Comparison of ENCODE assay signal across 9 mouse cellular contexts in the genomic region with DNA sequence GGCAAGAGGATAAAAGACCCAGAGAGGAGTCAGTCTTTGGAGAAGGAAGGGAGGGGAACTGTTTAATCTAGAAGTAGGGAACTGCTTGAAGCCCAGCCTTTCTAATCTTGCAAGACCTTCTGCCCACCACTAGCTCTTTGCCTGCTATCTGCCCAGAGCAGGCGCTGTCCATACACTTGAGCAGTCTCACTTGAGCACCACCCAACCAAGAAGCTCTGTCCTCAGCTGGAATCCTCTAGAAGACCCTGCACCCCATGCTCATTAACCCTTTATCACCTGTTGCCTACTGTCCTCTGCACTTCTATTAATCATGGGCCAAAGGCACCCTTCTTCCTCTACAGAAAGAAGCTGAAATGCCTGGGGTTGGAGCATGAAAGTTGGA. TPM values are rescaled to one million over a fixed set of nuclear protein-coding genes. Genes with fewer than 3 reads are reported as not detected.
DNase-seq lines count a peak whose midpoint lies in the region; ATAC-seq lines count a peak whose summit lies in the region.
"Had no signal": no experiment of that assay in that cellular context is flagged by ENCODE, and none has a peak within 500 bp of the region (broad histone marks: within the 10 kb centered on the region; RNA-seq: fewer than 3 reads in every experiment).

No protein-coding gene starts in this region.

- no peaks in the 10 kb centered on the region; the same call in 1 of the 2 replicates for H3K27me3 ChIP-seq in heart, embryonic 14.5 days (ENCODE audit: control insufficient read depth, insufficient read depth, low read length)
- no peaks in the 10 kb centered on the region for H3K27me3 ChIP-seq in hindbrain, embryonic 12.5 days
- H3K27me3 ChIP-seq in midbrain, embryonic 11.5 days (ENCODE audit: control insufficient read depth, insufficient read depth, low read length), result no peaks in the 10 kb centered on the region

- peaks cover 0 to 5% of the 10 kb centered on the region in 2 experiments; a peak in 1 of 4 replicates for H3K4me1 ChIP-seq in heart, embryonic 14.5 days (ENCODE audit: control insufficient read depth in 2 of 2, insufficient read depth in 2 of 2, low read length in 2 of 2)
- H3K4me1 ChIP-seq in hindbrain, embryonic 12.5 days, result peaks cover 7% of the 10 kb centered on the region; the same call in 1 of the 2 replicates
- H3K4me1 ChIP-seq in midbrain, embryonic 11.5 days (ENCODE audit: control insufficient read depth, insufficient read depth, low read length), result no peaks in the 10 kb centered on the region

- peak overlapping the region; percentile 76; the same call in 1 of the 2 replicates for H3K9ac ChIP-seq in heart, embryonic 14.5 days (ENCODE audit: low read length)
- H3K9ac ChIP-seq in hindbrain, embryonic 12.5 days, result peak overlapping the region; percentile 67; the same call in 1 of the 2 replicates
- peak overlapping the region; percentile 70 for H3K9ac ChIP-seq in midbrain, embryonic 11.5 days (ENCODE audit: low read length)

- no peak overlapping the region for H3K27ac ChIP-seq in heart, embryonic 14.5 days (replicated peaks in 1 of 2; ENCODE audit: control insufficient read depth in 1 of 2, insufficient read depth in 1 of 2, low read depth in 2 of 2, low read length in 2 of 2)
- H3K27ac ChIP-seq in hindbrain, embryonic 12.5 days, result peak overlapping the region; percentile 68; the same call in 1 of the 2 replicates
- H3K27ac ChIP-seq in midbrain, embryonic 11.5 days (ENCODE audit: low read depth, low read length), result 0 out of 2 replicates have a peak overlapping the region, but pooled peaks have one; percentile 41
- H3K27ac ChIP-seq: macrophage had no signal

- peak overlapping the region; percentile 48 to 55 for H3K4me3 ChIP-seq in heart, embryonic 14.5 days (ENCODE audit: control insufficient read depth in 1 of 2, insufficient read depth in 1 of 2, low read depth in 1 of 2, low read length in 2 of 2)
- H3K4me3 ChIP-seq in hindbrain, embryonic 12.5 days, result peak overlapping the region; percentile 43
- peak overlapping the region; percentile 43 for H3K4me3 ChIP-seq in midbrain, embryonic 11.5 days (ENCODE audit: low read depth, low read length)

- H3K36me3 ChIP-seq in heart, embryonic 14.5 days (ENCODE audit: control insufficient read depth, insufficient read depth, low read length), result no peaks in the 10 kb centered on the region
- no peaks in the 10 kb centered on the region for H3K36me3 ChIP-seq in hindbrain, embryonic 12.5 days
- H3K36me3 ChIP-seq in midbrain, embryonic 11.5 days (ENCODE audit: control insufficient read depth, insufficient read depth, low read length), result no peaks in the 10 kb centered on the region

- H3K9me3 ChIP-seq in heart, embryonic 14.5 days (ENCODE audit: control insufficient read depth, low read length), result no peaks in the 10 kb centered on the region
- no peaks in the 10 kb centered on the region for H3K9me3 ChIP-seq in hindbrain, embryonic 12.5 days (replicated peaks)
- no peaks in the 10 kb centered on the region for H3K9me3 ChIP-seq in midbrain, embryonic 11.5 days (ENCODE audit: control insufficient read depth, low read length)

- WGBS in heart, embryonic 14.5 days, result 17% methylated on average over 1 of the region's 1 CpGs
- 65% methylated on average over 1 of the region's 1 CpGs for WGBS in hindbrain, embryonic 12.5 days
- WGBS in midbrain, embryonic 11.5 days, result 56% methylated on average over 1 of the region's 1 CpGs

- no peak for DNase-seq in heart, adult 18-20 months
- peak; percentile 85 for DNase-seq in c-Kit-positive CD71-positive TER-119-negative erythroid progenitor cells, embryonic 14.5 days (ENCODE audit: low read depth)
- DNase-seq in midbrain, embryonic 11.5 days (ENCODE audit: low spot score, missing footprints), result no peak
- DNase-seq in layer of hippocampus, postnatal 14 days (ENCODE audit: low spot score in 2 of 2), result no peak
- DNase-seq in testis, postnatal 10 days (ENCODE audit: low spot score), result no peak
- DNase-seq in left cerebral cortex, adult 8-10 months (ENCODE audit: low spot score in 2 of 2), result no peak

- ATAC-seq in heart, embryonic 14.5 days (ENCODE audit: insufficient number of reproducible peaks, insufficient read depth, low FRiP score, low read depth), result no peak
- ATAC-seq in hindbrain, embryonic 12.5 days (ENCODE audit: low FRiP score), result 0 out of 2 replicates have a peak, but pooled peaks have one; percentile 11
- ATAC-seq in midbrain, embryonic 11.5 days (ENCODE audit: low FRiP score), result peak; percentile 20

- H3K4me2 ChIP-seq in heart, embryonic 14.5 days (ENCODE audit: low read length), result peak overlapping the region; percentile 99
- H3K4me2 ChIP-seq in hindbrain, embryonic 12.5 days (replicated peaks), result peak overlapping the region; percentile 93
- H3K4me2 ChIP-seq in midbrain, embryonic 11.5 days, result peak overlapping the region; percentile 86

RNA-seq across cellular contexts. Expression of gene Snca, which starts 1.6 kb away (rescaled TPM):
- polyA plus RNA-seq in heart, embryonic 14.5 days (2014; fragmentation: Nextera tagmentation; extraction: Ambion mirVana), result 43.2 and 71.1 TPM in 2 replicates
- total RNA-seq in heart, adult 18-20 months (2021), result 10 to 100 TPM; 16.4 to 22.3 TPM
- polyA plus RNA-seq in hindbrain, embryonic 12.5 days (2016; fragmentation: Nextera tagmentation; extraction: Ambion mirVana), result 43.3 and 63.2 TPM in 2 replicates
- 26.1 and 29.1 TPM in 2 replicates for polyA plus RNA-seq in midbrain, embryonic 11.5 days (2014; fragmentation: Nextera tagmentation; extraction: Ambion mirVana)
- total RNA-seq in layer of hippocampus, postnatal 14 days (2021), result 100 to 1,000 TPM; 805 to 847 TPM
- total RNA-seq in left cerebral cortex, adult 8-10 months (2022), result 100 to 1,000 TPM; 290 to 300 (median 294) TPM

Comparison
In these comparisons a context has a peak if more than half of its experiments do, and no peak if none do; other contexts are left out.
1. H3K27ac ChIP-seq: peak in hindbrain, embryonic 12.5 days (single experiment) and midbrain, embryonic 11.5 days (single experiment); none in heart, embryonic 14.5 days (0 of 2).
2. RNA of gene Snca, which starts 1.6 kb away (total RNA-seq): 805 to 847 TPM in layer of hippocampus, postnatal 14 days and 290 to 300 TPM in left cerebral cortex, adult 8-10 months; 16.4 to 22.3 TPM in heart, adult 18-20 months; every median in the first group is over 10 times any median in the second.
3. Peak in every context shown above with its lines, with median percentiles within 50 percentile points of each other: H3K4me2 ChIP-seq, H3K4me3 ChIP-seq and H3K9ac ChIP-seq.